Mouse (Mus musculus) forebrain, embryonic 14.5 days (tissue): ENCODE results near the gene Prss30. TPM values are rescaled to one million over a fixed set of nuclear protein-coding genes. Genes with fewer than 3 reads are reported as not detected.
"Not testable (repeated sequence)": the region's sequence is repeated elsewhere in the genome, so short reads cannot be mapped to it uniquely, and the experiment has no call there.

ENCODE experiments used
- ATAC-seq: fragments of 200-750 bp; cut with Nextera tagmentation; 2 replicates; pipeline ENCODE4 v1.8.0; 2017; ENCODE audit warnings: mild to moderate bottlenecking, moderate library complexity
- DNase-seq: peaks from one replicate; pipeline ENCODE4 v3.0.0-alpha.2; 2015; ENCODE audit warnings: low spot score
- H3K27ac ChIP-seq: fragments of 300-500 bp; sonication (generic); 2 replicates; pipeline ENCODE4 v1.5.1; 2014; ENCODE audit warnings: low read depth, mild to moderate bottlenecking, control low read depth, low read length, moderate library complexity
- H3K27me3 ChIP-seq: fragments of 300-500 bp; sonication (generic); replicated peaks from 2 replicates; pipeline ENCODE4 v1.6.1; 2014; ENCODE audit warnings: low read length, control low read depth, mixed read lengths; ENCODE audit not compliant: control insufficient read depth, insufficient read depth
- H3K36me3 ChIP-seq: fragments of 300-500 bp; sonication (generic); 2 replicates; pipeline ENCODE4 v1.6.1; 2014; ENCODE audit warnings: low read length, control low read depth; ENCODE audit not compliant: control insufficient read depth, insufficient read depth
- H3K4me1 ChIP-seq: fragments of 300-500 bp; sonication (generic); 2 replicates; pipeline ENCODE4 v1.6.1; 2014; ENCODE audit warnings: antibody characterized with exemption, low read length, control low read depth; ENCODE audit not compliant: control insufficient read depth, insufficient read depth
- H3K4me2 ChIP-seq: fragments of 300-500 bp; sonication (generic); 2 replicates; pipeline ENCODE4 v1.6.1; 2014; ENCODE audit warnings: mild to moderate bottlenecking, control low read depth, low read length
- H3K4me3 ChIP-seq: fragments of 300-500 bp; sonication (generic); 2 replicates; pipeline ENCODE4 v1.5.1; 2014; ENCODE audit warnings: low read depth, low read length, control low read depth
- H3K9ac ChIP-seq: fragments of 300-500 bp; sonication (generic); 2 replicates; pipeline ENCODE4 v1.6.1; 2014; ENCODE audit warnings: mild to moderate bottlenecking, low read length, control low read depth, moderate library complexity
- H3K9me3 ChIP-seq: fragments of 300-500 bp; sonication (generic); replicated peaks from 2 replicates; pipeline ENCODE4 v1.6.1; 2016; ENCODE audit warnings: low read length, control low read depth, mixed read lengths; ENCODE audit not compliant: control insufficient read depth
- WGBS: fragments of 180-500 bp; shearing (Covaris S2); extraction: QIAGEN DNeasy Blood & Tissue Kit; methylation state at CpG from one replicate; pipeline ENCODE4 v1.1.7; 2014; 5-methylcytosine and 5-hydroxymethylcytosine counted together
- polyA plus RNA-seq: library from polyadenylated mRNA; unstranded; fragments of >200 nt; fragmentation: Nextera tagmentation; extraction: Ambion mirVana; gene quantifications from 2 replicates; pipeline ENCODE4 v1.2.1, GENCODE M21; 2014

The Prss30 gene
- polyA plus RNA-seq, 1 experiment from 2014 or later = not detected

- no peak overlapping the region for H3K9ac ChIP-seq
- 51% methylated on average over 2 of the region's 2 CpGs for WGBS
- H3K27ac ChIP-seq = no peak overlapping the region
- H3K27me3 ChIP-seq = no peaks in the 10 kb centered on the region
- ATAC-seq (no peak), DNase-seq (no peak)
- H3K4me1 ChIP-seq = no peaks in the 10 kb centered on the region
- no peaks in the 10 kb centered on the region for H3K9me3 ChIP-seq
- H3K4me3 ChIP-seq = no peak overlapping the region
- no peak overlapping the region for H3K4me2 ChIP-seq
- H3K36me3 ChIP-seq = no peaks in the 10 kb centered on the region
Measured at GRCm38 (mm10) chr17:23968780-23969179, 11.6 kb downstream of the Prss30 start.

- Histone ChIP-seq H3K4me1 (no peaks in the 10 kb centered on the region), H3K9me3 (no peaks in the 10 kb centered on the region), H3K36me3 (no peaks in the 10 kb centered on the region), H3K27me3 (no peaks in the 10 kb centered on the region), H3K4me3 (no peak overlapping the region), H3K4me2 (no peak overlapping the region), H3K9ac (no peak overlapping the region), H3K27ac (no peak overlapping the region)
- WGBS = 88% methylated on average over 10 of the region's 10 CpGs
- ATAC-seq (no peak), DNase-seq (no peak)
Measured at GRCm38 (mm10) chr17:23966658-23967401, 13.5 kb downstream of the Prss30 start.

- 23% methylated on average over 6 of the region's 6 CpGs for WGBS
- H3K9ac ChIP-seq = no peak overlapping the region
- H3K4me2 ChIP-seq = no peak overlapping the region
- H3K4me1 ChIP-seq = no peaks in the 10 kb centered on the region
- ATAC-seq (no peak), DNase-seq (peak; percentile 7)
- H3K27me3 ChIP-seq = no peaks in the 10 kb centered on the region
- H3K27ac ChIP-seq = no peak overlapping the region
- no peaks in the 10 kb centered on the region for H3K36me3 ChIP-seq
- H3K4me3 ChIP-seq = no peak overlapping the region
- H3K9me3 ChIP-seq = no peaks in the 10 kb centered on the region
Measured at GRCm38 (mm10) chr17:23965805-23966425, 14.5 kb downstream of the Prss30 start.

- Histone ChIP-seq H3K4me1 (no peaks in the 10 kb centered on the region), H3K9me3 (no peaks in the 10 kb centered on the region), H3K27ac (no peak overlapping the region), H3K36me3 (no peaks in the 10 kb centered on the region), H3K4me3 (no peak overlapping the region), H3K9ac (no peak overlapping the region), H3K4me2 (no peak overlapping the region), H3K27me3 (no peaks in the 10 kb centered on the region)
- 28% methylated on average over 4 of the region's 4 CpGs for WGBS
- DNase-seq = no peak
- ATAC-seq = no peak
Measured at GRCm38 (mm10) chr17:23961573-23962122, 18.7 kb downstream of the Prss30 start.

- whole genome bisulfite sequencing = 39% methylated on average over 3 of the region's 3 CpGs
- no peak overlapping the region for H3K27ac ChIP-seq
- peak; percentile 92 for DNase-seq
Measured at GRCm38 (mm10) chr17:23960084-23960738, 20.2 kb downstream of the Prss30 start.

GRCm38 (mm10) chr17:23955174-23955573 lies 25.2 kb downstream of the Prss30 start, which contains the start of gene Sbpl:
Gene Sbpl (minus strand): TSS chr17:23955274.
- Histone ChIP-seq H3K9ac (no peak within 1 kb of the TSS), H3K36me3 (no peaks in the 10 kb centered on the region), H3K4me3 (no peak within 1 kb of the TSS), H3K4me2 (no peak within 1 kb of the TSS), H3K4me1 (no peaks in the 10 kb centered on the region), H3K27ac (no peak within 1 kb of the TSS), H3K27me3 (no peaks in the 10 kb centered on the region), H3K9me3 (no peaks in the 10 kb centered on the region)
- DNase-seq (no peak), ATAC-seq (no peak)
- WGBS = 76% methylated on average over 5 of the region's 5 CpGs

More at GRCm38 (mm10) chr17:23960084-23960738, 20.2 kb downstream of the Prss30 start:
- peak; percentile 96 for ATAC-seq
- H3K4me3 ChIP-seq = no peak overlapping the region
- no peak overlapping the region for H3K9ac ChIP-seq
- no peaks in the 10 kb centered on the region for H3K4me1 ChIP-seq
- H3K27me3 ChIP-seq = no peaks in the 10 kb centered on the region
- no peak overlapping the region for H3K4me2 ChIP-seq
- no peaks in the 10 kb centered on the region for H3K36me3 ChIP-seq
- H3K9me3 ChIP-seq = no peaks in the 10 kb centered on the region

- H3K9ac ChIP-seq, H3K4me1 ChIP-seq, H3K4me2 ChIP-seq, H3K27ac ChIP-seq, H3K27me3 ChIP-seq, H3K36me3 ChIP-seq, ATAC-seq, DNase-seq, H3K4me3 ChIP-seq, H3K9me3 ChIP-seq: not testable (repeated sequence)
- WGBS = 70% methylated on average over 4 of the region's 4 CpGs
Measured at GRCm38 (mm10) chr17:23950828-23951227, 29.5 kb downstream of the Prss30 start.

GRCm38 (mm10) chr17:23949068-23949467 lies 31.3 kb downstream of the Prss30 start:
- ATAC-seq (no peak), DNase-seq (no peak)
- WGBS = 90% methylated on average over 2 of the region's 2 CpGs
- Histone ChIP-seq H3K9ac (no peak overlapping the region), H3K27me3 (no peaks in the 10 kb centered on the region), H3K27ac (no peak overlapping the region), H3K4me1 (no peaks in the 10 kb centered on the region), H3K4me3 (no peak overlapping the region), H3K4me2 (no peak overlapping the region), H3K36me3 (no peaks in the 10 kb centered on the region), H3K9me3 (no peaks in the 10 kb centered on the region)
